Mouse (Mus musculus): ENCODE results near the gene Gm428.
"Not testable (repeated sequence)": the region's sequence is repeated elsewhere in the genome, so short reads cannot be mapped to it uniquely, and the experiment has no call there.

Gene Gm428

DNA sequence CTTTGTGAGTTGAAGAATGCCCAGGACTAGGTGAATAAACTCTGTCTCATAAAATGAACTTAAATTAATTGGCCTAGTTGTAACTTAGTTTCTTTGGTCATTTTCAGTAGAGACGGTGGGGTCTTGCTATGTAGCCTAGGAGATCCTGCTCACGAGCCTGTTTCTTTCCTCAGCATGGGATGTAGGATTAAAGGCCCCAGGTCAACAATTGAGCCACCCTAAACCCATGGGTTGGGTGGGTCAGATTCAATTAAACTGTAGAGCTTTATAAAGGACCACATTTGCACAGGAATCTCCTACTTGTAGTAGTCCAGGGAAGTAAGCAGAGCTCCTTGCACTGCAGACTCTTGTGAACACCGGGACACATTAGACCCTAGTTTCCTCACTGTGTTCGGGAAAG, at the start of gene Gm428:
Gene Gm428, plus strand, starts transcription at position 301 of the 400 bp plus-strand sequence.
- not testable (repeated sequence) for DNase-seq (ENCODE audit: low spot score in 2 of 2)

GRCm38 (mm10) chr4:73637821-73638220, 45.5 kb upstream of the Gm428 start, which contains the start of gene Gm11236:
Gene Gm11236 (plus strand): TSS chr4:73638121.
- DNase-seq (ENCODE audit: low spot score in 2 of 2), result not testable (repeated sequence)

DNA sequence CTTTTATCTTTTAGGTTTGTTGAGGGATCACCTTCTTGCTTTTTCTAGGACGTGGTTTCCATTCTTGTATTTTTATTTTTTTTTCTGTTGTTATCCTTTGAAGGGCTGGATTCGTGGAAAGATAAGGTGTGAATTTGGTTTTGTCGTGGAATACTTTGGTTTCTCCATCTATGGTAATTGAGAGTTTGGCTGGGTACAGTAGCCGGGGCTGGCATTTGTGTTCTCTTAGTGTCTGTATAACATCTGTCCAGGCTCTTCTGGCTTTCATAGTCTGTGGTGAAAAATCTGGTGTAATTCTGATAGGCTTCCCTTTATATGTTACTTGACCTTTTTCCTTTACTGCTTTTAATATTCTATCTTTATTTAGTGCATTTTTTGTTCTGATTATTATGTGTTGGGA, 21.5 kb upstream of the Gm428 start:
- DNase-seq (ENCODE audit: low spot score in 2 of 2), result not testable (repeated sequence)

DNA sequence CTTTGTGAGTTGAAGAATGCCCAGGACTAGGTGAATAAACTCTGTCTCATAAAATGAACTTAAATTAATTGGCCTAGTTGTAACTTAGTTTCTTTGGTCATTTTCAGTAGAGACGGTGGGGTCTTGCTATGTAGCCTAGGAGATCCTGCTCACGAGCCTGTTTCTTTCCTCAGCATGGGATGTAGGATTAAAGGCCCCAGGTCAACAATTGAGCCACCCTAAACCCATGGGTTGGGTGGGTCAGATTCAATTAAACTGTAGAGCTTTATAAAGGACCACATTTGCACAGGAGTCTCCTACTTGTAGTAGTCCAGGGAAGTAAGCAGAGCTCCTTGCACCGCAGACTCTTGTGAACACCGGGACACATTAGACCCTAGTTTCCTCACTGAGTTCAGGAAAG, 15.3 kb upstream of the Gm428 start, which contains the start of gene Gm11239:
Gene Gm11239, plus strand, starts transcription at position 301 of the 400 bp plus-strand sequence.
- DNase-seq (ENCODE audit: low spot score in 2 of 2), result not testable (repeated sequence)

- no peak for DNase-seq (ENCODE audit: low spot score in 2 of 2)
Measured at GRCm38 (mm10) chr4:73718761-73719160, 35.4 kb downstream of the Gm428 start.

DNA sequence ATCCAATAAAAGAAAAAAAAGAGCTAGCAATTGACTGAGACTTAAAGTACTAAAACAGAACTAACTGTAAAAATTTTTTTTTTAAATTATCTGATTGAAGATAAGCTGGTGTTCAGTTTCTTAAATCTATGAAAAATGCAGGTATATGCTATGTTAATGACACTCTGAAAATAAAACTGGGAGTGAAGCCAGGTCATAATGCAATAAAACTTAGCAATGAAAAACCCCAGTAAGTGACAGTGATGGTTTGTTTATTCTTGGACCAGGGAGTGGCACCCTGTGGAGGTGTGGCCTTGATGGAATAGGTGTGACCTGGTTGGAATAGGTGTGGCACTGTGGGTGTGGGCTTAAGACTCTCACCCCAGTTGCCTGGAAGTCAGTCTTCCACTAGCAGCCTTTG, 36.5 kb downstream of the Gm428 start:
- no peak for DNase-seq (ENCODE audit: low spot score in 2 of 2)

Measured in right cerebral cortex, postnatal 36 days (tissue).